Mouse (Mus musculus): Measurements from ENCODE around the gene Gpatch4. TPM values are rescaled to one million over a fixed set of nuclear protein-coding genes. Genes with fewer than 3 reads are reported as not detected.

Gene Gpatch4
- total RNA-seq (2014; rRNA removed) (6.3 and 9.0 TPM in 2 replicates), polyA plus RNA-seq (2015; fragmentation: Nextera tagmentation; extraction: Ambion mirVana) (31.7 and 33.5 TPM in 2 replicates)

- Histone ChIP-seq H3K36me3 (ENCODE audit: insufficient read depth, low read length) (no peaks in the 10 kb centered on the region), H3K9me3 (ENCODE audit: low read length) (no peaks in the 10 kb centered on the region), H3K4me3 (ENCODE audit: low read length) (peak within 1 kb of the TSS; percentile 55), H3K27me3 (ENCODE audit: insufficient read depth, low read length) (peaks cover 5% of the 10 kb centered on the region), H3K4me2 (ENCODE audit: low read depth, low read length) (peak within 1 kb of the TSS; percentile 71), H3K9ac (replicated peaks; ENCODE audit: low read length) (peak within 1 kb of the TSS; percentile 44), H3K27ac (peak within 1 kb of the TSS; percentile 60; the same call in 1 of the 2 replicates), H3K4me1 (ENCODE audit: insufficient read depth, low read length) (peaks cover 7% of the 10 kb centered on the region; the same call in 1 of the 2 replicates)
- ATAC-seq (peak; percentile 98), DNase-seq (ENCODE audit: low spot score) (peak; percentile 99)
- 10% methylated on average over 36 of the region's 36 CpGs for WGBS
- TF ChIP-seq CTCF (IDR thresholded peaks at IDR 0.05; ENCODE audit: low read depth), result no peak
Observed at GRCm38 (mm10) chr3:88042661-88043421, at the start of gene Gpatch4. TSS of gene Gpatch4 (plus strand) at chr3:88043108.

GRCm38 (mm10) chr3:87993436-87993835 lies 49.5 kb upstream of the Gpatch4 start:
- Histone ChIP-seq H3K9me3 (ENCODE audit: low read length) (no peaks in the 10 kb centered on the region), H3K4me1 (ENCODE audit: insufficient read depth, low read length) (peaks cover 9% of the 10 kb centered on the region), H3K4me3 (ENCODE audit: low read length) (no peak overlapping the region), H3K36me3 (ENCODE audit: insufficient read depth, low read length) (no peaks in the 10 kb centered on the region; the same call in 1 of the 2 replicates), H3K27ac (no peak overlapping the region), H3K4me2 (ENCODE audit: low read depth, low read length) (no peak overlapping the region), H3K27me3 (ENCODE audit: insufficient read depth, low read length) (peaks cover 32% of the 10 kb centered on the region), H3K9ac (replicated peaks; ENCODE audit: low read length) (no peak overlapping the region)
- 16% methylated on average over 5 of the region's 6 CpGs for WGBS
- DNase-seq (ENCODE audit: low spot score), result no peak
- no peak for ATAC-seq
- no peak for TF ChIP-seq CTCF (IDR thresholded peaks at IDR 0.05; ENCODE audit: low read depth)

GRCm38 (mm10) chr3:87995331-87995730 lies 47.6 kb upstream of the Gpatch4 start:
- DNase-seq (ENCODE audit: low spot score), result no peak
- Histone ChIP-seq H3K9me3 (ENCODE audit: low read length) (no peaks in the 10 kb centered on the region), H3K27me3 (ENCODE audit: insufficient read depth, low read length) (peaks cover 41% of the 10 kb centered on the region), H3K4me3 (ENCODE audit: low read length) (no peak overlapping the region), H3K4me2 (ENCODE audit: low read depth, low read length) (no peak overlapping the region), H3K36me3 (ENCODE audit: insufficient read depth, low read length) (no peaks in the 10 kb centered on the region; the same call in 1 of the 2 replicates), H3K9ac (replicated peaks; ENCODE audit: low read length) (no peak overlapping the region), H3K27ac (no peak overlapping the region), H3K4me1 (ENCODE audit: insufficient read depth, low read length) (peaks cover 12% of the 10 kb centered on the region)
- no peak for ATAC-seq
- 29% methylated on average over 11 of the region's 11 CpGs for WGBS
- TF ChIP-seq CTCF (IDR thresholded peaks at IDR 0.05; ENCODE audit: low read depth), result no peak

GRCm38 (mm10) chr3:87996401-87996800 lies 46.5 kb upstream of the Gpatch4 start:
- no peak overlapping the region for H3K27ac ChIP-seq
- no peaks in the 10 kb centered on the region for H3K9me3 ChIP-seq (ENCODE audit: low read length)
- 4% methylated on average over 15 of the region's 15 CpGs for WGBS
- DNase-seq (ENCODE audit: low spot score) (no peak), ATAC-seq (no peak)
- H3K4me3 ChIP-seq (ENCODE audit: low read length), result peak overlapping the region; percentile 45
- 0 out of 2 replicates have a peak overlapping the region, but pooled peaks have one; percentile 53 for H3K9ac ChIP-seq (replicated peaks; ENCODE audit: low read length)
- peaks cover 45% of the 10 kb centered on the region for H3K27me3 ChIP-seq (ENCODE audit: insufficient read depth, low read length)
- H3K36me3 ChIP-seq (ENCODE audit: insufficient read depth, low read length), result no peaks in the 10 kb centered on the region; the same call in 1 of the 2 replicates
- H3K4me2 ChIP-seq (ENCODE audit: low read depth, low read length), result peak overlapping the region; percentile 71
- no peak; the same call in 1 of the 2 replicates for TF ChIP-seq CTCF (IDR thresholded peaks at IDR 0.05; ENCODE audit: low read depth)
- H3K4me1 ChIP-seq (ENCODE audit: insufficient read depth, low read length), result peaks cover 13% of the 10 kb centered on the region

- H3K27ac ChIP-seq, result no peak overlapping the region
- DNase-seq (ENCODE audit: low spot score) (peak; percentile 54), ATAC-seq (no peak)
- H3K27me3 ChIP-seq (ENCODE audit: insufficient read depth, low read length), result peaks cover 45% of the 10 kb centered on the region
- no peaks in the 10 kb centered on the region; the same call in 1 of the 2 replicates for H3K36me3 ChIP-seq (ENCODE audit: insufficient read depth, low read length)
- H3K9me3 ChIP-seq (ENCODE audit: low read length), result no peaks in the 10 kb centered on the region
- peak overlapping the region; percentile 53 for H3K9ac ChIP-seq (replicated peaks; ENCODE audit: low read length)
- no peak for TF ChIP-seq CTCF (IDR thresholded peaks at IDR 0.05; ENCODE audit: low read depth)
- peak overlapping the region; percentile 71 for H3K4me2 ChIP-seq (ENCODE audit: low read depth, low read length)
- peak overlapping the region; percentile 45 for H3K4me3 ChIP-seq (ENCODE audit: low read length)
- peaks cover 20% of the 10 kb centered on the region for H3K4me1 ChIP-seq (ENCODE audit: insufficient read depth, low read length)
- 4% methylated on average over 47 of the region's 49 CpGs for WGBS
Observed at GRCm38 (mm10) chr3:87996971-87997614, 45.8 kb upstream of the Gpatch4 start.

GRCm38 (mm10) chr3:87998747-87999146 lies 44.2 kb upstream of the Gpatch4 start:
- peak overlapping the region; percentile 48 for H3K4me3 ChIP-seq (ENCODE audit: low read length)
- H3K4me2 ChIP-seq (ENCODE audit: low read depth, low read length), result peak overlapping the region; percentile 71
- DNase-seq (ENCODE audit: low spot score), result peak; percentile 86
- no peaks in the 10 kb centered on the region for H3K9me3 ChIP-seq (ENCODE audit: low read length)
- 2% methylated on average over 7 of the region's 7 CpGs for WGBS
- no peak for TF ChIP-seq CTCF (IDR thresholded peaks at IDR 0.05; ENCODE audit: low read depth)
- peaks cover 42% of the 10 kb centered on the region for H3K27me3 ChIP-seq (ENCODE audit: insufficient read depth, low read length)
- H3K9ac ChIP-seq (replicated peaks; ENCODE audit: low read length), result no peak overlapping the region; the same call in 1 of the 2 replicates
- ATAC-seq, result peak; percentile 66
- no peaks in the 10 kb centered on the region; the same call in 1 of the 2 replicates for H3K36me3 ChIP-seq (ENCODE audit: insufficient read depth, low read length)
- H3K27ac ChIP-seq, result peak overlapping the region; percentile 76; the same call in 1 of the 2 replicates
- peaks cover 27% of the 10 kb centered on the region for H3K4me1 ChIP-seq (ENCODE audit: insufficient read depth, low read length)

Data from hindbrain, postnatal 0 days (tissue).